8 mouse cellular contexts compared by ENCODE assay signal in genomic region chr11:61377881-61378613, GRCm38 (mm10). TPM values are rescaled to one million over a fixed set of nuclear protein-coding genes. Genes with fewer than 3 reads are reported as not detected.
A peak's percentile ranks its signal among the peaks of the same experiment; 100 is the strongest.
DNase-seq lines count a peak whose midpoint lies in the region; ATAC-seq and TF ChIP-seq lines count a peak whose summit lies in the region.

Slc47a1 (minus strand) TSS chr11:61378345.

- peak within 1 kb of the TSS; percentile 51 for H3K4me2 ChIP-seq in intestine, embryonic 14.5 days (ENCODE audit: low read length)
- peak within 1 kb of the TSS; percentile 34 for H3K4me2 ChIP-seq in liver, embryonic 14.5 days (ENCODE audit: low read depth)

- H3K9me3 ChIP-seq in intestine, embryonic 14.5 days (ENCODE audit: control insufficient read depth, low read length): no peaks in the 10 kb centered on the region
- H3K9me3 ChIP-seq in liver, embryonic 14.5 days (ENCODE audit: control insufficient read depth, low read length): no peaks in the 10 kb centered on the region

- H3K4me3 ChIP-seq in left cerebral cortex, adult 2 months: 0 out of 2 replicates have a peak within 1 kb of the TSS, but pooled peaks have one; percentile 8
- peak within 1 kb of the TSS; percentile 22 for H3K4me3 ChIP-seq in intestine, embryonic 14.5 days (ENCODE audit: low read depth, low read length)
- peak within 1 kb of the TSS in 1 of 2 experiments; percentile 25; a peak in 2 of 4 replicates for H3K4me3 ChIP-seq in liver, embryonic 14.5 days (ENCODE audit: insufficient read depth in 1 of 2, low read depth in 2 of 2, low read length in 2 of 2)
- peak within 1 kb of the TSS; percentile 13 for H3K4me3 ChIP-seq in olfactory bulb, adult 2 months (ENCODE audit: insufficient read depth, low read depth, low read length)

- intact Hi-C loops in left cerebral cortex, adult 2 months (cut with DNase I): no loop called here
- intact Hi-C loops in gastrocnemius, postnatal 14 days (cut with DNase I; ENCODE audit: low total_unique reads): no loop called here
- intact Hi-C loops in left cerebral cortex, postnatal 4 days (cut with DNase I): no loop called here

- no peak for TF ChIP-seq EP300 in liver, embryonic 14.5 days (IDR thresholded peaks at IDR 0.05; ENCODE audit: low read depth)

- TF ChIP-seq CTCF in left cerebral cortex, adult 2 months (IDR thresholded peaks at IDR 0.05): no peak
- no peak for TF ChIP-seq CTCF in liver, embryonic 14.5 days (IDR thresholded peaks at IDR 0.05; ENCODE audit: low read depth)
- TF ChIP-seq CTCF in olfactory bulb, adult 2 months (IDR thresholded peaks at IDR 0.05; ENCODE audit: insufficient read depth, low read depth, low read length): no peak

- no peak for TF ChIP-seq POLR2A in olfactory bulb, adult 2 months (IDR thresholded peaks at IDR 0.05; ENCODE audit: insufficient read depth, low read depth, low read length)

- H3K9ac ChIP-seq in intestine, embryonic 14.5 days (ENCODE audit: low read length): peak within 1 kb of the TSS; percentile 21; the same call in 1 of the 2 replicates
- no peak within 1 kb of the TSS for H3K9ac ChIP-seq in liver, embryonic 14.5 days (replicated peaks)

- 0 out of 2 replicates have a peak, but pooled peaks cover 4% of the 10 kb centered on the region for H3K4me1 ChIP-seq in intestine, embryonic 14.5 days (replicated peaks; ENCODE audit: control insufficient read depth, insufficient read depth, low read length)
- H3K4me1 ChIP-seq in liver, embryonic 14.5 days (replicated peaks; ENCODE audit: control insufficient read depth in 2 of 2, insufficient read depth in 2 of 2, low read length in 1 of 2): 0 out of 4 replicates have a peak, but pooled peaks cover 0 to 2% of the 10 kb centered on the region in 2 experiments
- peaks cover 8% of the 10 kb centered on the region for H3K4me1 ChIP-seq in olfactory bulb, adult 2 months (ENCODE audit: control insufficient read depth, insufficient read depth, low read length)

- no peak within 1 kb of the TSS for H3K27ac ChIP-seq in left cerebral cortex, adult 2 months
- H3K27ac ChIP-seq in intestine, embryonic 14.5 days (ENCODE audit: low read depth): no peak within 1 kb of the TSS
- no peak within 1 kb of the TSS for H3K27ac ChIP-seq in liver, embryonic 14.5 days
- no peak within 1 kb of the TSS for H3K27ac ChIP-seq in olfactory bulb, adult 2 months (ENCODE audit: insufficient read depth, low read depth, low read length)

- 14% methylated on average over 39 of the region's 39 CpGs for WGBS in intestine, embryonic 14.5 days
- WGBS in liver, embryonic 14.5 days (ENCODE audit: insufficient replicate concordance): 14% methylated on average over 39 of the region's 39 CpGs
- WGBS in olfactory bulb, adult 2 months: 20% methylated on average over 39 of the region's 39 CpGs

- peaks cover 42% of the 10 kb centered on the region for H3K27me3 ChIP-seq in intestine, embryonic 14.5 days (replicated peaks; ENCODE audit: control insufficient read depth, insufficient read depth, low read length)
- H3K27me3 ChIP-seq in liver, embryonic 14.5 days (ENCODE audit: control insufficient read depth, insufficient read depth, low read length): peaks cover 11% of the 10 kb centered on the region

- ATAC-seq in intestine, embryonic 14.5 days (replicated peaks; ENCODE audit: low FRiP score, low TSS enrichment, low read depth): no peak
- no peak for ATAC-seq in liver, embryonic 14.5 days (ENCODE audit: insufficient read depth)

- no peaks in the 10 kb centered on the region for H3K36me3 ChIP-seq in intestine, embryonic 14.5 days (ENCODE audit: control insufficient read depth, insufficient read depth, low read length)
- no peaks in the 10 kb centered on the region for H3K36me3 ChIP-seq in liver, embryonic 14.5 days (replicated peaks; ENCODE audit: control insufficient read depth, insufficient read depth, low read depth)

- DNase-seq in left cerebral cortex, adult 2 months (ENCODE audit: extremely low spot score in 1 of 2, low spot score in 2 of 2): no peak
- no peak for DNase-seq in left cerebral cortex, adult 8-10 months (ENCODE audit: low spot score in 2 of 2)
- peak; percentile 27 for DNase-seq in gastrocnemius, postnatal 14 days
- DNase-seq in intestine, embryonic 14.5 days (ENCODE audit: low spot score): peak; percentile 67
- DNase-seq in liver, embryonic 14.5 days (ENCODE audit: low read depth in 3 of 3, low spot score in 3 of 3): no peak
- DNase-seq in left cerebral cortex, postnatal 4 days: no peak
- DNase-seq in layer of hippocampus, adult 9-11 months: no peak

RNA-seq across cellular contexts. Expression of gene Slc47a1, which starts in this region (rescaled TPM):
- 1 to 10 TPM; 1.4 to 2.3 TPM for total RNA-seq in left cerebral cortex, adult 2 months (2021)
- total RNA-seq in left cerebral cortex, adult 8-10 months (2022): 1 to 10 TPM; 1.6 to 3.3 (median 2.9) TPM
- 1 to 10 TPM; 5.9 to 7.7 TPM for total RNA-seq in gastrocnemius, postnatal 14 days (2021)
- polyA plus RNA-seq in intestine, embryonic 14.5 days (2014; fragmentation: Nextera tagmentation; extraction: Ambion mirVana): 0.43 and 0.62 TPM in 2 replicates
- 5.8 and 6.2 TPM in 2 replicates for polyA plus RNA-seq in liver, embryonic 14.5 days (2012; rRNA removed)
- polyA plus RNA-seq in liver, embryonic 14.5 days (2014; fragmentation: Nextera tagmentation; extraction: Ambion mirVana): 7.5 and 8.6 TPM in 2 replicates
- polyA plus RNA-seq in olfactory bulb, adult 2 months (2012; ENCODE audit: insufficient read depth, insufficient read length, low replicate concordance, missing spikeins): not detected in 2 replicates
- 1 to 10 TPM; 1.5 to 2.1 TPM for total RNA-seq in left cerebral cortex, postnatal 4 days (2021)

Comparison
In these comparisons a context has a peak if more than half of its experiments do, and no peak if none do; other contexts are left out.
1. Peak in DNase-seq, H3K4me3 ChIP-seq, H3K9ac ChIP-seq and H3K4me2 ChIP-seq in intestine, embryonic 14.5 days; RNA of the gene not detected or under 1 TPM.